Mouse (Mus musculus) kidney, postnatal 36 days (tissue): Measurements from ENCODE around the gene Pecam1.
"Not testable (repeated sequence)": the region's sequence is repeated elsewhere in the genome, so short reads cannot be mapped to it uniquely, and the experiment has no call there.

ENCODE experiments used
- DNase-seq, 2 experiments: peaks; one replicate each; pipeline ENCODE4 v3.0.0; 2021 to 2022; ENCODE audit warnings: mixed read lengths in 2 of 2

Gene Pecam1

GRCm38 (mm10) chr11:106750121-106750751 lies at the start of gene Pecam1:
Gene Pecam1, minus strand, starts transcription at chr11:106750628.
- no peak for DNase-seq

- DNase-seq = no peak
These were observed 45.3 kb upstream of the Pecam1 start for GRCm38 (mm10) chr11:106795679-106796078.

- DNase-seq = no peak
These were observed 43.4 kb upstream of the Pecam1 start for GRCm38 (mm10) chr11:106793846-106794245.

GRCm38 (mm10) chr11:106789649-106790048 lies 39.2 kb upstream of the Pecam1 start:
- no peak for DNase-seq

- peak; percentile 99 for DNase-seq
These were observed 38.5 kb upstream of the Pecam1 start, which contains the start of the genes Ddx5 and Cep95 for GRCm38 (mm10) chr11:106788775-106789459. Gene Ddx5, minus strand, starts transcription at chr11:106789185. Gene Cep95, plus strand, starts transcription at chr11:106789252.

GRCm38 (mm10) chr11:106788026-106788774 lies 37.8 kb upstream of the Pecam1 start:
- DNase-seq = peak; percentile 98 to 100

- peak; percentile 94 to 95 for DNase-seq
These were observed 37.0 kb upstream of the Pecam1 start for GRCm38 (mm10) chr11:106787131-106788025.

GRCm38 (mm10) chr11:106785043-106785442 lies 34.6 kb upstream of the Pecam1 start:
- no peak for DNase-seq

GRCm38 (mm10) chr11:106784476-106784875 lies 34.0 kb upstream of the Pecam1 start:
- no peak for DNase-seq

GRCm38 (mm10) chr11:106782841-106783764 lies 32.7 kb upstream of the Pecam1 start:
- no peak for DNase-seq

- not testable (repeated sequence) for DNase-seq
These were observed 31.8 kb upstream of the Pecam1 start for GRCm38 (mm10) chr11:106782271-106782670.

GRCm38 (mm10) chr11:106780590-106781220 lies 30.3 kb upstream of the Pecam1 start:
- no peak for DNase-seq

GRCm38 (mm10) chr11:106780089-106780425 lies 29.6 kb upstream of the Pecam1 start:
- no peak for DNase-seq

- DNase-seq = peak; percentile 94 to 96
These were observed 29.1 kb upstream of the Pecam1 start, which contains the start of gene Polg2 for GRCm38 (mm10) chr11:106779388-106780088. Gene Polg2, minus strand, starts transcription at chr11:106779537.

- no peak for DNase-seq
These were observed 28.4 kb upstream of the Pecam1 start for GRCm38 (mm10) chr11:106778589-106779387.

GRCm38 (mm10) chr11:106778132-106778531 lies 27.7 kb upstream of the Pecam1 start:
- DNase-seq = no peak

GRCm38 (mm10) chr11:106777395-106777794 lies 27.0 kb upstream of the Pecam1 start:
- DNase-seq = peak; percentile 41 to 63

GRCm38 (mm10) chr11:106776960-106777359 lies 26.5 kb upstream of the Pecam1 start:
- DNase-seq = peak; percentile 64 to 66

- DNase-seq = no peak
These were observed 22.6 kb upstream of the Pecam1 start for GRCm38 (mm10) chr11:106773061-106773460.
